Mouse (Mus musculus) natural killer cell, adult 2 months (primary cell): ENCODE data around the gene Cyb5r1.
"Not testable (repeated sequence)": the region's sequence is repeated elsewhere in the genome, so short reads cannot be mapped to it uniquely, and the experiment has no call there.

Experiments
- DNase-seq, 2 experiments: peaks; one replicate each; pipeline ENCODE4 v3.0.0; 2022; ENCODE audit warnings: low spot score in 2 of 2

Gene Cyb5r1

DNA sequence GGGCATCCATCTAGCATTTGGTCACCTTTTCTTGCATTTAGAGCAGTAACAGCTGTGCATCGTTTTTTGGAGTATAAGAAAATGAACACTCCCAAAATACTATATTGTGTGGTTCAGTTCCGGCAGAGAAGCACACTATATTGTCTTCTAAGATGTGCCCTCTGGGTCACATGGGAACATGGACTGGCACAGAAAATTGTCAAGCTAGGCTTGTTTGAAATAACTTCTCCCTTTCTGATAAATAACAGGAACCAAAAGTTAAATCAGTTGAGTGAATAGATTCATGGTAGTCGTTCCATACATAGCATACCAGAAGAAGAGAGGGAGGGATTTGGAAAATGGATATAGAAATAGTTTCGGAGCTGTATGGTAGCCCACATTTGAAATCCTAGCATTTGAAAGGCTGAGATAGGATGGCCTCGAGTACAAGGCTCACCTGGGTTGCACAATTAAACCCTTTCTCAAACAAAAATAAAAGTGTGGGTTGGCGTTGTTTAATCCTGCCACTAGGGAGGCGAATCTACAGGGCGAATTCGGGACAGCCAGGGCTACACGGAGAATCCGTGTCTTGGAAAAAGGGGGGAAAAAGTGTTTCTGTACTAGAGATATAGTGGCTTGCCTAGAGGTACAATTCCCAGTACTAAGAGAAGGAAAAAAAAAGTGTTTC lies 9.3 kb downstream of the Cyb5r1 start:
- DNase-seq, result no peak

DNA sequence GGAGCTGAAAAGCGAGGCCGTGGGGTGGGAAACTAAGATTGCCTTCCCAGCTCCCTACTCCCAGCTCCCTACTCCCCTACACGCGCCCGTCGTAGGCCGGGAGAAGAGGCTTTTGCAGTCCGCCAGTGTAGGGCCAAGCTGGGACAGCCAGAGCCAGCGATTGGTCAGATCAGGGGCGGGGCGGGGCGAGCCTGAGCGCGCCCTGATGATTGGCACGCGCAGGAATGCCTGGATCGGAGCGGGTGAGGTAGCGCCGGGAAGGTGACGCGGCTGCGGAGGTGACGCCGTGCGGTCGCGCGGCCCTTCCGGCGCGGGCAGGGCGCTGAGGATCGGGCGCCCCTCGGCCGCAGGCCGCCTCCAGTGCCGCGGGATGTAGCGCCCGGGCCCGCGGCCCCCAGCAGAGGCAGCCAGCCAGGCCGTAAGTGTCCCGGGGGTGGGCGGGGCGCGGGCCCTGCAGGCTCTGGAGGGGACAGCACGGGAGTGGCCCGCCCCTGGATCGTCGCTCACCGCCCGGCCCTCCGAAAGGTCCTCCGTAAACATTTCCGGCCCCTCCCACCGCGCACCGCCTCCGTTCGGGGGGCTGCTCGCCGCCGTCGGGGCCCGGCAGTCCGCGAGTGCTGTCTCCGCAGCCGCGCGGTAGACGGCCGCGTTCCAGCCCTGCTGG lies 9.9 kb downstream of the Cyb5r1 start, which contains the start of gene Adipor1:
TSS of gene Adipor1 (plus strand) at position 211 of the 664 bp plus-strand sequence.
- DNase-seq, result peak; percentile 89 to 90

DNA sequence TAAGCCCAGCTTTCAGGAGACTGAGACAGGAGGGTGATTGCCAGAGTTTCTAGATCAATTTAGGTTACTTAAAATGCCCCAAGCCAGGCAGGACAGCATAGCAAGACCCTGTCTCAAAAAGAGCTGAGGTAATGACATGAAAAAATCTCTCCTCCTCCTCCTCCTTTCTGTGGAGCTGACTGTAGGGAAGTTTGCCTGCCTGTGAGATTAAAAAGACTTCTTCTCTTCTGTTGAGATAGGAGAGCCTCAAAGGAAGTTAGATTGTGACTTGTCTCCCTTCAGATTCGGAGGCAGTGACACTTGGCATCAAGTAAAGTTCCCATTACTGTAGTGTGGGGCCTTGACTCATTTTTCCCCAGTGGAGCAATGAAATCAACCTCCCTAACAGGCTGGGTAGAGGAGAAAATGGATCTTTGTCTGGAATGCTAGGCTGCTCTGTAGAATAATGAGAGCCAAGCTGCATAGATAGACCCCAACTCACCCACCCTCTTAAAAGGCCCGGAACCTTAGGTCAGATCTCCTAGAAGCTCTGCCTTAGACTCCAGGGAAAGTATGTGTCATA lies 13.1 kb downstream of the Cyb5r1 start:
- DNase-seq, result no peak

DNA sequence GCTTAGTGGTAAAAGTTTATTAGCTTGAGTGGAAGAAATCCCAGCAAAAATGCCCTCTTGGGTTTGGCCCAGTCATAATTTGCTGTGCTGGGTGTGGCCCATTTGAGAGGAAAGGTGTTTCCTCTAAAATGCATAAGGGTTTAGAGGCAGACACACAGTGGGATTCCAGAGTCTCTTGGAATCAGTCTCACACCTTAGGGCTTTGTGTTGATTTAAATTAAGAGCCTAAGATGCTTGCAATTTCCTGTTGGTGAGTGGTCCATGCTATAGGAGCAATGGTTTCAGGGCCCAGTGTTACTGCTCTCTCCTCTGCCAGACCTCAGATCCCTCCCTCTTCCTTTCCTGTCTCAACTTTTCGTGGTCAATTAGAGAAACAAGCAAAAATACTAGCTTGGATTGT lies 13.8 kb downstream of the Cyb5r1 start:
- no peak for DNase-seq

DNA sequence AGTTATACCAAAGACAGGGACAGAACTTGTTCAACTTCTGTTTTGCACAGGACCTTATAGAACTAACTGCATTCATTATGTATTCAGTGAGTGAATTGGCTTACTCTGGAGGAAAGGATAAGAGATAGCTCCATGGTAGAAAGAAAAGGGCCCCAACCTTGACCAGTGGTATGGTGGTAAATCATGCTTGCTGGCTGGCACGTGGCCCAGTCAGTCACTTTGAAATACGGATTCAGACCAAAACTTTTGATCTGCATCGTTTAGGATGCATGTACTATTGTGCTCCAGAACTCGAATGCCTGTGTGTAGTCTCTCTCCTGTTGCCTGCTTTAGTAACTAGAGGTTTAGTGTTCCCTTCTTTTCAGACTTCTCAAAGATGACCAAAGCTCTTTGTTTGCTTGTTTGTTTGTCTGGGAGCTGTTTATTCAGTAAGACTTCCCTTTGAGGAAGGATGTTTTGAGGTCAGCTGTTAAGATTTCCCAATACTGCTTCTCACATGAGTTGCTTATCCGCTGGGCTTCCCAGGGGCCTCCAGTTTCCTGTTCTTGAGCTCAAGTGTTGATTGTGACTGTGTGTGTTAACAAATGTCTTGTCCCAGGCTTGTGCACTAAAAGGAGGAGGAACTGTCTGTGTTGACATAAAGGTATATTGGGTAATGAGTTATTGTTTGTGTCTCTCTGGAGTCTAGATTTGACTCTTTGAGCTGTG lies 14.5 kb downstream of the Cyb5r1 start:
- no peak for DNase-seq

DNA sequence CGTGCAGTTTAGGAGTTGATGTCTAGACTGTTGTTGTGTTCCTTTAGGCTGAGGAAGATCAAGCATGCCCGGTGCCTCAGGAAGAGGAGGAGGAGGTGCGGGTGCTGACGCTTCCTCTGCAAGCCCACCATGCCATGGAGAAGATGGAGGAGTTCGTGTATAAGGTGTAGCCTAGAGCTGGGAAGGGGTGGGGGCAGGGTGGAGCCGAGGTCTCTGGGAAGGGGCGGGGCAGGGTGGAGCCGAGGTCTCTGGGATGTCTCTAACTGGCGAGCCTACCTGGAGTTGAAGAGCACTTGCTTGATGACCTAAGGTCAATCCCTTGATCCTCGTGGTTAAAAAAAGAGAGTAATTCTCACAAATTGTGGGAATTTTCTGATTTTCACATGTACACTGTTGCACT lies 18.6 kb downstream of the Cyb5r1 start:
- no peak for DNase-seq

DNA sequence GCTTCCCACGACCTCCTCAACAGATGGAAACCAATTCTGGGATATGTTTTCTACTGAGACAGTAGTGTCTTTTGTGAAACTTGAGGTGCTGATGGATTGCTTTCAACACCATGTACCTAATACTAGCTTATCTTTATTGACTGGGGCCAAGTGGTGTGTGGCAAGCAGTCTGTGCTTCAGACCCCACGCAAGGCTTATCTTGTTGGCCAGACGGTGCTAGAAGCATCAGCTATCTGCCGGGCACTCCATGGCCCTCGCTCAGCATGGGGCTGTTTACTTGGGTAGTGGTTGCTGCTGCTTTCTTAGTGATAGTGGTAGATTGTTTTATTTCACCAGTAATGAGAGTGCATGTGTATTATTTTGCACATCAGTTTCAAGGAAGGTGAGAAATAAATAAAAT lies 20.9 kb downstream of the Cyb5r1 start:
- no peak for DNase-seq

DNA sequence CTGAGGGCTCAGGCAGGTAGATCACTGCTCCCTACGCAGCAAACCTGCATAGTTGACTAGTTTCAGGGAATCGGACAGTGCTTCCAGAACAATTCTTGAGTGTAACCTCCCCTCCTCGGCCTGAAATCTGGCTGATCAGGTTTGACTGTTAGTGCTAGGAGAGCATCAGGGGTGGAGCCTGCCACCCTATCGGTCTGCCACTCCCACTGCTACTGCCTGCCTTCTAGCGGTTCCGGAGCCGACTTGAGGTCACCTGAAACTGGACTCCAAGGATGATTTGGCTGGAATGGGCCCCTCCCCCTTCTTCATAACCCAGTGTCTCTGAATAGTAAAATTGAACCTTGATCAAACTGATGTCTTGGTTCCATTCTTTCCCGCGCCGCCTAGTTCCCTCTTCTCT lies 27.6 kb downstream of the Cyb5r1 start:
- DNase-seq, result no peak

DNA sequence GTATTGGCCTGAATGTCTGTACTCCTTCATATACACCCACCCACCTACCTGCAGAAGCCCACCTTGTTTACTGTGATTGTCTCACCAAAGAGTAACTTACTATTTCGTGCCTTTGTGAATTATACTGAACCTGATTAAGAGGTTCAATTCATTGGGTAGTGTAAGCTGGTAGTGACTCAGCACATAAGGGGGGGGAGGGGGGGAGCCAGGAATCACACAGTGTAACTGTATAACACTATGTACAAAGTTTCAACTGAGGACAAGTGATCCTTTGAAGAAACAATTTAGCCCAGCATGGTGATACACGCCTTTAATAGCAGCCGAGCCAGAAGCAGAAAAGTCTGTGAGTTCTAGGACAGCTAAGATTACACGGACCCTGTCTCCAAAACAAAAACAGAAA lies 28.1 kb downstream of the Cyb5r1 start:
- DNase-seq, result no peak

DNA sequence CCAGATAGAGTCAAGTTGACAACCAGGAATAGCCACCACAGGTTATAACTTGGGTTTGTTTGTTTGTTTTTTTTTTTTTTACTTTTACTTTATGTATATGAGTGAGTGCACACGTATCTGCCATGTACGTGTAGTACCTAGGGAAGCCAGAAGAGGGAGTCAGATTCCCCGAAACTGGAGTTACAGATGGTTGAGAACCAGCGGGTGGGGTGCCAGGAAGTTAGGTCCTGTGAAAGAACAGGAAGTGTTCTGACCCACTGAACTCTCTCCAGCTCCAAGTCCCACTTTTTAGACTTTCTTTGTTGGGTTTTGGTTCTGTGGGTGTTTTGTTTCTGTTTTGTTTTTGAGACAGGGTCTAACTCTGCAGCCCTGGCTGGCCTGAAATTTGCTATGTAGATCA lies 30.1 kb downstream of the Cyb5r1 start:
- DNase-seq, result peak in 1 of 2 experiments; percentile 17

DNA sequence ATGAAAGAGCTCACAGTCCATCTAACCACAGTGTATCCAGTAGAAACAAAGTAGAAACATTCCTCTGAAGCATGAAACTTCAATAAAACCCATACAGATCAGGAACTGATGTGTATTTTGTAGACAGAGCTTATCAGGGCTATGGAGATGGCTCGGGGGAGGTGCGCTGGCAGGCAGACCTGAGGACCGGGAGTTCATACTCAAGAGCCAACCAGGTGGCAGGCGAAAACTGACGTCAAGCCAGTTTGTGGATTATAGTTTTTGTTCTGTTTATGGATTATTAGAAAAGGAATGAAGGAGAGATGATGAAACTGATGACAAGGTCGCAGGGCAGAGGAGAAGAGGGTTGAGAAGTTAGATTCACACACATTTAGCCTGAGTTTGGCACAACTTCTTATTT lies 35.1 kb downstream of the Cyb5r1 start:
- DNase-seq, result no peak

DNA sequence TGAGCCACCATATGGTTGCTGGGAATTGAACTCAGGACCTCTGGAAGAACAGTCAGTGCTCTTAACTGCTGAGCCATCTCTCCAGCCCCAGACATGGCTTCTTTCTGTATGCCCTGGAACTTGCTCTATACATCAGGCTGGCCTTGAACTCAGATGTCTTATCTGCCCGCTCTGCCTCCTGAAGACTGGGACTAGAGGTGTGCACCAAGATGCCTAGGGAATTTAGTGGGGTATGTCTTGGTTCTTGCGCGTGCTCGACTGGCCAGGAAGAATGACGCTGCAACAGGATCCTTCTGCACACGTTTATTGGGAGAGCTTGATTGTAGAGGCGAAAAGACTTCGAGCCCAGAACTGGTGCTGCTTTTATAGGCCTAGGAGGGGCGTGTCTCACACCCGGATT lies 36.4 kb downstream of the Cyb5r1 start:
- not testable (repeated sequence) for DNase-seq

DNA sequence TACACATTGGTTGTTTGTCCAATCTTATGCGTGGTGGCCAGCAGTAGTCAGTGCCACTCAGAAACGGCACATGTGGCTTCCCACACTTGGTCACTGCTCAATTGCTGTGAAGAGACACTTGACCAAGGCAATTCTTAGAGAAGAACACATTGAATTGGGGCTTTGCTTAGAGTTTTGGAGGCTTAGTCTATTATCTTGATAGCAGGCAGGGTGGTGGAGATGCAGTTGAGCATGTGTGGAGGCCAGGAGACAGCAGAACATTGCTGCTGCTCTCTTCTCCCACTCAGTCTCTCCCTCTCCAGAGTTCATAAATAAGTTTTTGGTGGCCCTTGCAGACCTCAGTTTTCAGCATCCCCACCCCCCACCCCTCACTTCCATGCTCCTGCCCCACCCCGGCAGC lies 37.0 kb downstream of the Cyb5r1 start:
- DNase-seq, result no peak

DNA sequence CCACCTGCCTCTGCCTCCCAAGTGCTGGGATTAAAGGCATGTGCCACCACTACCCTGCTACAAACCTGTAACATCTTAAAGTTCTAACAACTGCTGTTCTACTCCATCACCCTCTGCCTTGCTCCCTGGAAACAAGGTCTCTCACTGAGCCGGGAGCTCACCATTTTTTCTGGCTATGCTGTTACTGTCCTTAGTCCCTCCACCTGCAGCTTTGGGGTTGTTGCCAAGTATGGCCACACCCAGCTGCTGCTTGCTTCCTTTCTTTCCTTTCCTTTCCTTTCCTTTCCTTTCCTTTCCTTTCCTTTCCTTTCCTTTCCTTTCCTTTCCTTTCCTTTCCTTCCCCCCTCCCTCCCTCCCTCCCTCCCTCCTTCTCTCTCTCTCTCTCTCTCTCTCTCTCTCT lies 37.9 kb downstream of the Cyb5r1 start:
- DNase-seq, result not testable (repeated sequence)

DNA sequence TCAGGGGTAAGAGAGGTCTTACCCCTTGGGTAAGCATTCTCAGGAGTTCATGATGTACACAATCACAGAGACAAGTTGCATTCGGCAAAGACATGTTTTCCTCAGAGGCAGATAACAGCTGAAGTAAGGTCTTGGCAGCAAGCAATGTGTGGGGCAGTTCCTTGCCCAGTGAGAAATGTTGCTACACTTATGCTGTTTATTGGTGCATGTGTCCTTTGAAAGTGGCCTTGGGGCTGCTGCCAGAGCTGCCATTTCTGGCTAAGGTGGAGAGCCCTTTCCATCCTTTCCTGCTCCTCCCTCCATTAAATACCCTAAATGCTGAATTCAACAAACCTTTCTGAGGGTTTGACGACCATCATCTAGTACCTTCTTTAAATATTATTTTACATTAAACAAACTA lies 40.1 kb downstream of the Cyb5r1 start:
- DNase-seq, result no peak

DNA sequence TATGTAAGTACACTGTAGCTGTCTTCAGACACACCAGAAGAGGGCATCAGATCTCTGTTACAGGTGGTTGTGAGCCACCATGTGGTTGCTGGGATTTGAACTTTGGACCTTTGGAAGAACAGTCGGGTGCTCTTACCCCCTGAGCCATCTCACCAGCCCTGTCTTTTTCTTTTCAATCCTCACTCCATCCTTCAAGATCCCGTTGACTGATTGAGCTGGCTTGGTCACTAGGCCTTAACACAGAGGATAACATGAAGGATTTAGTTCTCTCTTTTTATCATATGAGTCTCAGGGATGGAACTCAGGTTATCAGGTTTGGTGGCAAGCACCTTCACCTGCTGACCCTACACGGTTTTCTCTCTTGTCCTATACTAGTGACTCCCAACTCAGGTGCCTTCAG lies 43.2 kb downstream of the Cyb5r1 start:
- DNase-seq, result not testable (repeated sequence)

DNA sequence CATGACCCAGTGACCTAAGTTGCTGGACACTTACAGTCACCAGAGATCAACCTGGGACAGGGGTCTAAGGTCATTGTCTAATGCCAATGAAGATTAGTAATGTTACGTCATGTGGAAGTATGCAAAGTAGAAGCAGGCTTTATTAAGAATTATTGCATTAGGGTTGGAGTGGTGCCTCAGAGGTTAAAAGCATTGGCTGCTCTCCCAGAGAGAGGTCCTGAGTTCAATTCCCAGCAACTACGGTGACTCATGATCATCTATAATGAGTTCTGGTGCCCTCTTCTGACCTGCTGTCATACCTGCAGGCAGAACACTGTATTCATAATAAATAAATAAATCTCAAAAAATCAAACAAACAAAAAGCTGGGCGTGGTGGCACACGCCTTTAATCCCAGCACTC lies 44.8 kb downstream of the Cyb5r1 start:
- DNase-seq, result no peak

DNA sequence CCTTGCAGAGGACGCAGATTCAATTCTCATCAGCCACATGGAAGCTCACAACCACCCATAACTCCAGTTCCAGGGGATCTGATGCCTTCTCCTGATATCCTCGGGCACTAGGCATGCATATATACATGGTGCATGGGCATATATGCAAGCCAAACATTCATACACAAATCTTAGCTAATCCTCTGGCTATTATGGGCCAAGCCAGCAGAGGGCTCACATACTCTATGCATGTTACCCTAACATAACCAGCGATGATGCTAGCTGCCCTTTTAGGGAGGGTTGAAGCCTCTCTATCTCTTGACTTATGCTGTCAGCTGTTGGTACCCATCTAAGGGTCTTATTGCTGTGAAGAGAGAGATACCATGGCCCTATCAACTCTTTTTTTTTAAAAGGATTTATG lies 45.6 kb downstream of the Cyb5r1 start:
- DNase-seq, result peak; percentile 28 to 61

DNA sequence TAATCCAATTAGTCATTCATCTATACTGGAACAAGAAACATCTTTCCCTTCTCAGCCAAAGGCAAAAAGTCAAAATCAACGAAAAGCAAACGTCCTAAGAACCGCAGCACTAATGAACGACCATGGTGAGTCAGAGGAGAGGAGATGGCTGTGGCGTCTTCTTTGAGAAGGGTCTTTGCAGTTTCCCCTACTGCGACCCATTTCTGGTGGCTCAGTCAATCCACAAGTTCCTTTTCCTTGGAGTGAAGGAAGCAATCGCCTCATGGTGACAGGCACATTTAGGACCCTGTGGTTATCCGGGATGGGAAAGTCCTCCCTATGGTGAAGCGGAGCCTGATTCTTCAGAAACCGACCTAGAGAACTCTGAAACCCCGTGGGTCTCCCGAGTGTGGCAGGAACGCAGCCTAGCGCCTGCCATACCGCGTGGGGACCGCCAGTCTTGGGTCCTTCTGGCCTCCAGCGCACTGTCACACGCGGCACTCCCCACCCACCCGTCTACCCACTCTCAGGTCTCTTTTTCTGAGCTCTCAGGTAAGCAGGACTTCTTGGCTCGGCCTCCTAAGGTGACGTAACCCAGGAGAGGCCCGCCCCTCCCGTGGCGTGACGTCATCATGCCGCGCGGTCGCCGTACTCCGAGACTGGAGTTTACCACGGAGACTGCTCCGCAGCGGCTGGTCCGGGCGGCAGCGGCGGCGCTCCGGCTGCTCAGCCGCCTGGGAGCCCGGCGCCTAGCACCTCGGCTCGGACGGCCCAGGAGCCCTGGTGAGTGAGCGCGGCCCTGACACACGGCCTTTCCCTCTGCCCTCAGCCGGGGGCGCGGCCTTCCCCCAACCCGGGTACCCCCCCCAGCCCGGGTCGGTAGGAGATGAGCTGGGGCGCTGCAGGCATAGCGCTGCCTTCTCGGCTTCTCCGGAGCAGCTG lies 49.8 kb downstream of the Cyb5r1 start, which contains the start of gene Klhl12:
TSS of gene Klhl12 (plus strand) at position 628 of the 921 bp plus-strand sequence.
- peak; percentile 93 to 95 for DNase-seq

DNA sequence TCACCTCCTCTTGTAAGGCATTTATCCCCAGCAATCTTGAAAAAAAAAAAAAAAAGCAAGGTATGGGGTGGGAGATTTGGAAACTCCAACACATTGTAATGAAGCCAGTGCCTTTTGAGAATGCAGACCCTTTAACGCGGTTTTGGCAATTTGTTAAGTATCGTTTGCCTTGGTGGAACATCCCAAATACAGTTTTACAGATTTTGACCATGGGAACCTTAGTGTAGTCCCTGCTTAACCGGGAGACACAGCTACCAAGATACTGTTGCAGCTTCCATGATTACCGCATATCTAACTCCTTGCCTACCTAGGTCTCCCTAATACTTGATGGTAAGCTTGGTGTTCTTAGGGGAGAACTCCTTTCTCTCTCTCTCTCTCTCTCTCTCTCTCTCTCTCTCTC lies 50.7 kb downstream of the Cyb5r1 start:
- no peak for DNase-seq

DNA sequence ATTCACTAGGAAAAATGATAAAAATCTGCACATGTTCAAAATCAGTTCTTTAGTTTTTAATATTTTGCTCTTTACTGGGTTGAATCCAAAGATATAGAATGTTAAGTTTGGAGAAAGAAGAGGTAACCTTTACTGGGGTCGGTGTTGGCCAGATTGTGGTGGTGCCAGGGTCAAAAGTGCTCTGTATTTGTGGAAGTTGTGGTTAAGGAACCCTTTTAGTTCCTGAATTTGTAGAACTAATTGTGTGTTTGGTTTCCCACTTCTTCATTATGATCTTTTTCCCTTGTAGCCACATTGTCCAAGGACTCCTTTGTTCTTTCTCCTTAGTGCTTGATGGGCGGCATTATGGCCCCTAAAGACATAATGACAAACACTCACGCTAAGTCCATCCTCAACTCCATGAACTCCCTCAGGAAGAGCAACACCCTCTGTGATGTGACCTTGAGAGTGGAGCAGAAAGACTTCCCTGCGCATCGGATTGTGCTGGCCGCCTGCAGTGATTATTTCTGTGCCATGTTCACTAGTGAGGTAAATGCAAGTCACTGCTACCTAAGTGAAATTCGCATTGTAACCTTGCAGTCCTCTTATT lies 52.9 kb downstream of the Cyb5r1 start:
- DNase-seq, result no peak
